Mouse (Mus musculus) C2C12 (cell line): ENCODE measurements around the gene Fry. TPM values are rescaled to one million over a fixed set of nuclear protein-coding genes. Genes with fewer than 3 reads are reported as not detected.

Source experiments
- H3K27me3 ChIP-seq: one replicate; pipeline ENCODE4 v1.6.1; 2011; ENCODE audit not compliant: control insufficient read depth, insufficient read depth, insufficient read length
- H3K36me3 ChIP-seq: one replicate; pipeline ENCODE4 v1.6.1; 2011; ENCODE audit not compliant: control insufficient read depth, insufficient read depth
- H3K4me3 ChIP-seq: one replicate; pipeline ENCODE4 v1.5.1; 2011; ENCODE audit warnings: mild to moderate bottlenecking, control low read depth; ENCODE audit not compliant: poor library complexity, insufficient read depth, severe bottlenecking
- H3K79me2 ChIP-seq: one replicate; pipeline ENCODE4 v1.6.1; 2011; ENCODE audit not compliant: control insufficient read depth, insufficient read depth
- H3K79me3 ChIP-seq: one replicate; pipeline ENCODE4 v1.6.1; 2011; ENCODE audit warnings: low read depth, control low read depth
- H3ac ChIP-seq: one replicate; pipeline ENCODE3; 2011; ENCODE audit warnings: low read depth; ENCODE audit not compliant: control insufficient read depth, insufficient read length
- CEBPB ChIP-seq: IDR thresholded peaks from one replicate; pipeline ENCODE4 v1.6.1; 2011; ENCODE audit warnings: low read depth, mild to moderate bottlenecking, control low read depth, moderate library complexity
- CTCF ChIP-seq: IDR thresholded peaks from one replicate; pipeline ENCODE4 v1.5.1; 2011; ENCODE audit not compliant: control insufficient read depth, insufficient read depth, insufficient read length
- FOSL1 ChIP-seq: IDR thresholded peaks from one replicate; pipeline ENCODE4 v1.8.0; 2011; ENCODE audit warnings: mild to moderate bottlenecking, low read length; ENCODE audit not compliant: poor library complexity, insufficient read depth, severe bottlenecking
- MAX ChIP-seq: IDR thresholded peaks from one replicate; pipeline ENCODE4 v1.6.1; 2011; ENCODE audit warnings: mild to moderate bottlenecking, control low read depth
- MYOD1 ChIP-seq: IDR thresholded peaks from one replicate; pipeline ENCODE4 v1.6.1; 2011; ENCODE audit warnings: low read depth; ENCODE audit not compliant: control insufficient read depth, insufficient read length
- MYOG ChIP-seq: IDR thresholded peaks from one replicate; pipeline ENCODE4 v1.6.1; 2011; ENCODE audit not compliant: control insufficient read depth, insufficient read length; ENCODE audit errors: extremely low read depth
- USF1 ChIP-seq: IDR thresholded peaks from one replicate; pipeline ENCODE4 v1.6.1; 2011; ENCODE audit warnings: low read depth, mild to moderate bottlenecking, control low read depth, moderate library complexity
- polyA plus RNA-seq: library from polyadenylated mRNA; unstranded; fragments of >200 nt; fragmentation: generic; extraction: Trizol; gene quantifications from one replicate; pipeline ENCODE4 v1.2.1, GENCODE M21; 2012; ENCODE audit warnings: missing spikeins

The Fry gene
- polyA plus RNA-seq, 1 experiment, result 0.25 TPM

GRCm38 (mm10) chr5:150436629-150437389 is 318.4 kb downstream of the Fry start:
- no peak for TF ChIP-seq MYOG
- no peak for TF ChIP-seq CTCF
- TF ChIP-seq USF1, result no peak
- no peak for TF ChIP-seq FOSL1
- no peak for TF ChIP-seq MAX
- TF ChIP-seq MYOD1, result no peak
- no peak for TF ChIP-seq CEBPB
- no peak overlapping the region for H3K4me3 ChIP-seq
- H3K36me3 ChIP-seq, result no peaks in the 10 kb centered on the region
- no peaks in the 10 kb centered on the region for H3K79me3 ChIP-seq
- H3K79me2 ChIP-seq, result no peaks in the 10 kb centered on the region
- H3K27me3 ChIP-seq, result no peaks in the 10 kb centered on the region
- H3ac ChIP-seq, result no peak overlapping the region

DNA sequence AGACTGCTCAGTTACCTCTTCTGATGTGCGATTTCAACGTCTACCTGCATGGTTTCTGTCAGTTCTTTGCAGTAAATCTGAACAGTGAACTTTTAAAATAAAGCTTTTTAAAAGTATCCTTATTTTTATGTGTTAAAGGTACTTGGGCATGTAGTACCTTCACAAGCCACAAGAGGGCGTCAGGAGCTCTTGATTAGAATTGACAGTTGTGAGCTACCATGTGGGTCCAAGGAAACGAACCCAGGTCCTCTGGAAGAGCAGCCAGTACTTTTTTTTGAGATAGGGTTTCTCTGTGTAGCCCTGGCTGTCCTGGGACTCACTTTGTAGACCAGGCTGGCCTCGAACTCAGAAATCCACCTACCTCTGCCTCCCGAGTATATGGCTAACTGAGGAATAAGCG is 323.2 kb downstream of the Fry start:
- Histone ChIP-seq H3K4me3 (no peak overlapping the region), H3ac (no peak overlapping the region), H3K27me3 (peaks cover 3% of the 10 kb centered on the region), H3K36me3 (no peaks in the 10 kb centered on the region), H3K79me2 (no peaks in the 10 kb centered on the region), H3K79me3 (no peaks in the 10 kb centered on the region)
- TF ChIP-seq MAX (no peak), MYOG (no peak), FOSL1 (no peak), CEBPB (no peak), USF1 (no peak), CTCF (no peak), MYOD1 (no peak)

DNA sequence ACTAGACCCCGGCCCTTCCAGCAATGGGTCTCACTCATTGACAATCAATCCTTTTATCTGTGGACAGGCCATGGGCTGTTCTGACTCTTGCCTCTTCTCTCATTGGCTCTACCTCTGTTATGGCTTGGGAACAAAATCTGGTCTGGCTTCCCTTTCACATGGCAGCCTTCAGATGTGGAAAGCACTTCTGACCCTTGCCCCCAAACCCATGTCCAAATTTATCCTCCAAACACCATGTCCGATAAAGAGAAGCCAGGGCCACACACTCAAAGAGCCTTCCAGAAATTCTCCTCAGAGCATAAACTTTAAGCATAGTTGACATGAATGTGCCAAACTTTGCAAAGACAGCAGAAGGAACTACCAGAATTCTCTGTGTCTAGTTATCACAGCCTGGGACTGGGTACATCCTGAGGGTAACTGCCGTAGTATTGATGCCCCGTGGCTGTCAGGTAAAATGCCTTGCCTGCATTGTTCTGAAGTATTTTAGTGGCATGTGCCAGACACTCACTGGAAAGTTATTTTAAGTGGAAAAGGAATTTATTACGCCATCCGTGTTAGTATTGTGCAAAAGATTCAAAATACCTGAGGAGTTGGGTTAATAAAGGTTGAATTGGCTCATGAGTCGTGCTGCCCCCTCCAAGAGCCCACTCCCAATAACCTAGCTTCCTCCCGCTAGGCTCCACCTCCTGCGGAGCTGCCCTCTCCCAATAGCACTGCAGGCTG is 333.0 kb downstream of the Fry start:
- Histone ChIP-seq H3K79me3 (no peaks in the 10 kb centered on the region), H3K36me3 (no peaks in the 10 kb centered on the region), H3ac (no peak overlapping the region), H3K79me2 (no peaks in the 10 kb centered on the region), H3K4me3 (no peak overlapping the region), H3K27me3 (peaks cover 4% of the 10 kb centered on the region)
- TF ChIP-seq MAX (no peak), FOSL1 (no peak), CEBPB (no peak), USF1 (no peak), CTCF (no peak), MYOD1 (no peak), MYOG (no peak)

DNA sequence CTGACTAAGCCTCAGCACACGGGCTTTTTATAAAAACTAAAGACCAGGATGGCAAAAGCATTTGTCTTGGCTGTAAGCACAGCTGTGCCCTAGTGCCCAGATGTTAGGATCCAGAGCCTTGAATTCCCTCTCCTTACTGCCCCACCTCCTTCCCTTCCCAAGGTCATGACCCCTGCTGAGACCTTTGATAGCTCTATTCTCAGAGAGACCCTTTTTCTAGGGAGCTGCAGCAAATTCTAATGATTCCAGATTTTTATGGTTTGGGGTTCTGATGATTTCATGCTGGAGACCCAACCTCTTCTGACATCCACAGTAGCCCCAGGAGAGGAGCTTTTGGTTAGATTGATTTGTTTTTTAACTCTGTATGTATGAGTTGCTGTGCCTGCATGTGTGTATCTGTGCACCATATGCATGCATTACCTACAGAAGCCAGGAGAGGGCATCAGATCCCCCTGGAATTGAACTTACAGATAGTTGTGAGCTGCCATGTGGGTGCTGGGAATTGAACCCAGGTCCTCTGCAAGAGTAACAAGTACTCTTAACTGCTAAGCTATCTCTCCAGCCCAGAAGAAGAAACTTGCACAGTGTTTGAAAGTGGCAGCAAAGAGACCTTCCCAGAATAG is 333.7 kb downstream of the Fry start:
- Histone ChIP-seq H3K4me3 (no peak overlapping the region), H3K36me3 (no peaks in the 10 kb centered on the region), H3ac (no peak overlapping the region), H3K27me3 (no peaks in the 10 kb centered on the region), H3K79me2 (no peaks in the 10 kb centered on the region), H3K79me3 (no peaks in the 10 kb centered on the region)
- TF ChIP-seq MAX (no peak), CTCF (no peak), MYOG (no peak), MYOD1 (no peak), USF1 (no peak), FOSL1 (no peak), CEBPB (no peak)

- Histone ChIP-seq H3K27me3 (no peaks in the 10 kb centered on the region), H3K4me3 (no peak overlapping the region), H3K36me3 (no peaks in the 10 kb centered on the region), H3ac (no peak overlapping the region), H3K79me2 (no peaks in the 10 kb centered on the region), H3K79me3 (no peaks in the 10 kb centered on the region)
- no peak for TF ChIP-seq USF1
- TF ChIP-seq CEBPB, result no peak
- TF ChIP-seq MAX, result no peak
- no peak for TF ChIP-seq MYOD1
- no peak for TF ChIP-seq MYOG
- no peak for TF ChIP-seq CTCF
- TF ChIP-seq FOSL1, result no peak
These were observed 334.2 kb downstream of the Fry start for GRCm38 (mm10) chr5:150452671-150453070.
